Mouse (Mus musculus): ENCODE measurements at regions not wholly inside any gene's neighbourhood (a gene's known extent, or its start where the extent isn't known, plus 50 kb on each side); places are given as distances from the start of the nearest gene placed in this dataset.
A peak's percentile ranks its signal among the peaks of the same experiment; 100 is the strongest.

- Histone ChIP-seq H3K9me3 (ENCODE audit: control insufficient read depth, low read length) (no peaks in the 10 kb centered on the region), H3K36me3 (ENCODE audit: control insufficient read depth, insufficient read depth, low read length) (no peaks in the 10 kb centered on the region), H3K4me2 (ENCODE audit: low read depth, low read length) (no peak overlapping the region), H3K27ac (ENCODE audit: low read depth, low read length) (no peak overlapping the region), H3K9ac (replicated peaks; ENCODE audit: low read depth, low read length) (no peak overlapping the region), H3K4me1 (ENCODE audit: control insufficient read depth, insufficient read depth, low read length) (no peaks in the 10 kb centered on the region), H3K27me3 (ENCODE audit: control insufficient read depth, insufficient read depth, low read length) (no peaks in the 10 kb centered on the region), H3K4me3 (ENCODE audit: low read depth, low read length) (no peak overlapping the region)
- WGBS, result 76% methylated on average over 4 of the region's 4 CpGs
- no peak for ATAC-seq (ENCODE audit: low read depth)
Measured at GRCm38 (mm10) chr1:44957125-44957524, 354.2 kb upstream of the Col3a1 start.

- Histone ChIP-seq H3K36me3 (ENCODE audit: control insufficient read depth, insufficient read depth, low read length) (no peaks in the 10 kb centered on the region), H3K4me1 (ENCODE audit: control insufficient read depth, insufficient read depth, low read length) (no peaks in the 10 kb centered on the region), H3K27ac (ENCODE audit: low read depth, low read length) (no peak overlapping the region), H3K4me2 (ENCODE audit: low read depth, low read length) (no peak overlapping the region), H3K9ac (replicated peaks; ENCODE audit: low read depth, low read length) (no peak overlapping the region), H3K9me3 (ENCODE audit: control insufficient read depth, low read length) (no peaks in the 10 kb centered on the region), H3K4me3 (ENCODE audit: low read depth, low read length) (no peak overlapping the region), H3K27me3 (ENCODE audit: control insufficient read depth, insufficient read depth, low read length) (no peaks in the 10 kb centered on the region)
- 76% methylated on average over 3 of the region's 3 CpGs for WGBS
- ATAC-seq (ENCODE audit: low read depth), result no peak
Measured at GRCm38 (mm10) chr1:44987171-44987570, 324.2 kb upstream of the Col3a1 start.

GRCm38 (mm10) chr1:45020516-45020915 is 290.8 kb upstream of the Col3a1 start:
- Histone ChIP-seq H3K27ac (ENCODE audit: low read depth, low read length) (no peak overlapping the region), H3K9me3 (ENCODE audit: control insufficient read depth, low read length) (no peaks in the 10 kb centered on the region), H3K4me1 (ENCODE audit: control insufficient read depth, insufficient read depth, low read length) (no peaks in the 10 kb centered on the region), H3K27me3 (ENCODE audit: control insufficient read depth, insufficient read depth, low read length) (no peaks in the 10 kb centered on the region), H3K4me2 (ENCODE audit: low read depth, low read length) (no peak overlapping the region), H3K9ac (replicated peaks; ENCODE audit: low read depth, low read length) (no peak overlapping the region), H3K4me3 (ENCODE audit: low read depth, low read length) (no peak overlapping the region), H3K36me3 (ENCODE audit: control insufficient read depth, insufficient read depth, low read length) (no peaks in the 10 kb centered on the region)
- ATAC-seq (ENCODE audit: low read depth), result no peak

- Histone ChIP-seq H3K9ac (replicated peaks; ENCODE audit: low read depth, low read length) (no peak overlapping the region), H3K4me3 (ENCODE audit: low read depth, low read length) (no peak overlapping the region), H3K4me2 (ENCODE audit: low read depth, low read length) (no peak overlapping the region), H3K4me1 (ENCODE audit: control insufficient read depth, insufficient read depth, low read length) (no peaks in the 10 kb centered on the region), H3K27ac (ENCODE audit: low read depth, low read length) (no peak overlapping the region), H3K9me3 (ENCODE audit: control insufficient read depth, low read length) (no peaks in the 10 kb centered on the region), H3K27me3 (ENCODE audit: control insufficient read depth, insufficient read depth, low read length) (no peaks in the 10 kb centered on the region), H3K36me3 (ENCODE audit: control insufficient read depth, insufficient read depth, low read length) (no peaks in the 10 kb centered on the region)
- ATAC-seq (ENCODE audit: low read depth), result no peak
- WGBS, result 43% methylated on average over 2 of the region's 2 CpGs
Measured at GRCm38 (mm10) chr1:45021234-45021633, 290.1 kb upstream of the Col3a1 start.

GRCm38 (mm10) chr1:45022146-45022841 is 289.0 kb upstream of the Col3a1 start:
- no peak for ATAC-seq (ENCODE audit: low read depth)
- Histone ChIP-seq H3K4me1 (ENCODE audit: control insufficient read depth, insufficient read depth, low read length) (no peaks in the 10 kb centered on the region), H3K36me3 (ENCODE audit: control insufficient read depth, insufficient read depth, low read length) (no peaks in the 10 kb centered on the region), H3K27me3 (ENCODE audit: control insufficient read depth, insufficient read depth, low read length) (no peaks in the 10 kb centered on the region), H3K27ac (ENCODE audit: low read depth, low read length) (no peak overlapping the region), H3K9ac (replicated peaks; ENCODE audit: low read depth, low read length) (no peak overlapping the region), H3K4me2 (ENCODE audit: low read depth, low read length) (no peak overlapping the region), H3K4me3 (ENCODE audit: low read depth, low read length) (no peak overlapping the region), H3K9me3 (ENCODE audit: control insufficient read depth, low read length) (no peaks in the 10 kb centered on the region)
- 76% methylated on average over 1 of the region's 1 CpGs for WGBS

GRCm38 (mm10) chr1:45023336-45023735 is 288.0 kb upstream of the Col3a1 start:
- ATAC-seq (ENCODE audit: low read depth), result no peak
- H3K36me3 ChIP-seq (ENCODE audit: control insufficient read depth, insufficient read depth, low read length), result no peaks in the 10 kb centered on the region
- no peak overlapping the region for H3K27ac ChIP-seq (ENCODE audit: low read depth, low read length)
- H3K4me1 ChIP-seq (ENCODE audit: control insufficient read depth, insufficient read depth, low read length), result no peaks in the 10 kb centered on the region
- no peak overlapping the region for H3K4me3 ChIP-seq (ENCODE audit: low read depth, low read length)
- H3K9ac ChIP-seq (replicated peaks; ENCODE audit: low read depth, low read length), result no peak overlapping the region
- H3K4me2 ChIP-seq (ENCODE audit: low read depth, low read length), result no peak overlapping the region
- H3K27me3 ChIP-seq (ENCODE audit: control insufficient read depth, insufficient read depth, low read length), result no peaks in the 10 kb centered on the region
- 68% methylated on average over 3 of the region's 3 CpGs for WGBS
- H3K9me3 ChIP-seq (ENCODE audit: control insufficient read depth, low read length), result no peaks in the 10 kb centered on the region

GRCm38 (mm10) chr1:45031436-45032027 is 279.8 kb upstream of the Col3a1 start:
- H3K4me3 ChIP-seq (ENCODE audit: low read depth, low read length), result no peak overlapping the region
- no peak overlapping the region for H3K4me2 ChIP-seq (ENCODE audit: low read depth, low read length)
- no peak overlapping the region for H3K9ac ChIP-seq (replicated peaks; ENCODE audit: low read depth, low read length)
- no peaks in the 10 kb centered on the region for H3K36me3 ChIP-seq (ENCODE audit: control insufficient read depth, insufficient read depth, low read length)
- no peaks in the 10 kb centered on the region for H3K9me3 ChIP-seq (ENCODE audit: control insufficient read depth, low read length)
- WGBS, result 61% methylated on average over 4 of the region's 4 CpGs
- no peaks in the 10 kb centered on the region for H3K27me3 ChIP-seq (ENCODE audit: control insufficient read depth, insufficient read depth, low read length)
- no peak overlapping the region for H3K27ac ChIP-seq (ENCODE audit: low read depth, low read length)
- no peaks in the 10 kb centered on the region for H3K4me1 ChIP-seq (ENCODE audit: control insufficient read depth, insufficient read depth, low read length)
- ATAC-seq (ENCODE audit: low read depth), result peak; percentile 70

GRCm38 (mm10) chr1:45033343-45033742 is 278.0 kb upstream of the Col3a1 start:
- no peak overlapping the region for H3K27ac ChIP-seq (ENCODE audit: low read depth, low read length)
- H3K4me3 ChIP-seq (ENCODE audit: low read depth, low read length), result no peak overlapping the region
- ATAC-seq (ENCODE audit: low read depth), result no peak
- H3K4me1 ChIP-seq (ENCODE audit: control insufficient read depth, insufficient read depth, low read length), result no peaks in the 10 kb centered on the region
- H3K9me3 ChIP-seq (ENCODE audit: control insufficient read depth, low read length), result no peaks in the 10 kb centered on the region
- no peaks in the 10 kb centered on the region for H3K36me3 ChIP-seq (ENCODE audit: control insufficient read depth, insufficient read depth, low read length)
- 91% methylated on average over 7 of the region's 7 CpGs for WGBS
- H3K9ac ChIP-seq (replicated peaks; ENCODE audit: low read depth, low read length), result no peak overlapping the region
- no peaks in the 10 kb centered on the region for H3K27me3 ChIP-seq (ENCODE audit: control insufficient read depth, insufficient read depth, low read length)
- no peak overlapping the region for H3K4me2 ChIP-seq (ENCODE audit: low read depth, low read length)

- H3K36me3 ChIP-seq (ENCODE audit: control insufficient read depth, insufficient read depth, low read length), result no peaks in the 10 kb centered on the region
- 92% methylated on average over 1 of the region's 1 CpGs for WGBS
- no peak overlapping the region for H3K27ac ChIP-seq (ENCODE audit: low read depth, low read length)
- H3K4me2 ChIP-seq (ENCODE audit: low read depth, low read length), result no peak overlapping the region
- no peaks in the 10 kb centered on the region for H3K4me1 ChIP-seq (ENCODE audit: control insufficient read depth, insufficient read depth, low read length)
- no peak for ATAC-seq (ENCODE audit: low read depth)
- no peak overlapping the region for H3K4me3 ChIP-seq (ENCODE audit: low read depth, low read length)
- no peaks in the 10 kb centered on the region for H3K9me3 ChIP-seq (ENCODE audit: control insufficient read depth, low read length)
- no peak overlapping the region for H3K9ac ChIP-seq (replicated peaks; ENCODE audit: low read depth, low read length)
- H3K27me3 ChIP-seq (ENCODE audit: control insufficient read depth, insufficient read depth, low read length), result no peaks in the 10 kb centered on the region
Measured at GRCm38 (mm10) chr1:45041328-45041727, 270.0 kb upstream of the Col3a1 start.
